Mouse (Mus musculus) bone marrow, adult 2 months (tissue): ENCODE results near the gene Ylpm1.

Source experiments
- CTCF ChIP-seq: fragments of 200-500 bp; IDR thresholded peaks from 2 replicates; pipeline ENCODE4 v1.5.1; 2011; ENCODE audit warnings: low read length, control low read depth; ENCODE audit not compliant: control insufficient read depth, insufficient read depth
- POLR2A ChIP-seq: fragments of 200-500 bp; IDR thresholded peaks from 2 replicates; pipeline ENCODE4 v1.6.1; 2011; ENCODE audit warnings: low read depth, mild to moderate bottlenecking, control low read depth, low read length, borderline replicate concordance; ENCODE audit not compliant: control insufficient read depth

GRCm38 (mm10) chr12:85095859-85096258 is 99.7 kb downstream of the Ylpm1 start:
- TF ChIP-seq CTCF, result no peak
- TF ChIP-seq POLR2A, result no peak
